Mouse (Mus musculus): ENCODE data around the gene Tulp3.
A peak's percentile ranks its signal among the peaks of the same experiment; 100 is the strongest.

The Tulp3 gene

GRCm38 (mm10) chr6:128296750-128297393 lies 58.8 kb downstream of the Tulp3 start:
- DNase-seq (ENCODE audit: low read depth, low spot score): no peak

DNA sequence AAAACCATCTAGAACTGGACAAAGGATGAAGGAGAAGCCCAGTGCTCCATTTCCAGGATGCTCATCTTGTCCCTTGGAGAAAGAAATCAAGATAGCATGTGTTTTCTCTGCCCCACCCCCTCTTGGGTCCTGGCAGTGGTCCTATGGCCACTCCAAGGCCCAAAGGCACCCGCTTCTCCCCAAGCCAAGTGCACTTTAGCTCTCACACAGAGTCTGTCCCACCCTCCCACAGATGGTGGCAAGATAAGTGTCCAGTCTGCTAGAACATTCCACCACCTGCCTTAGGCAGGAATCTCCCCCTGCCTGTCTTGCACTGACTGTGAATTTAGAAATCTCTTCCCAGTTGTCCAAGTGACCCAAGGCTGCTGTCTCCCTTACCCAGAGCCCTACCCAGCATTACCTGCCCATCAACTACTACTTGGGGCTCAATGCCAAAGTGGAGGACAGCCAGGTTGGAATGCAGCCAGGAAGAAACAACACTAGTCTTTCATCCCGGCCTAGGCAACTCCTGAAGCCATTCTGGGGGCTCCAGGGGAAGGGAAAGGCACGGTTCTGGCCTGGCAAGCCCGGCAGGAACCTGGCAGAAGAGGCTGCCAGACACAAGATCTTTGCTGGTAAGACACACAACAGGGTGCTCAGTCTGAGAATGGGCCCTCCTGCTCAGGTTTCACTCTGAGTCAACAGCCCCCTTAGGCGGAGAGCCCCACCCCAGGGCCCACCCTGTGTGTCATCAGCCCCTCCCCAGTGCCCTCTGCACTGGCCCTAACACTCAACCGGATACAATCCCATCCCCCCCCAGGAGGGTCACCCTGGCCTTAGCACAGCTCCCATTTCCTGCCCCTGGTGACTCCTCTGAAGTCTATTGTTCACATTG lies 59.5 kb downstream of the Tulp3 start:
- no peak for DNase-seq (ENCODE audit: low read depth, low spot score)

DNA sequence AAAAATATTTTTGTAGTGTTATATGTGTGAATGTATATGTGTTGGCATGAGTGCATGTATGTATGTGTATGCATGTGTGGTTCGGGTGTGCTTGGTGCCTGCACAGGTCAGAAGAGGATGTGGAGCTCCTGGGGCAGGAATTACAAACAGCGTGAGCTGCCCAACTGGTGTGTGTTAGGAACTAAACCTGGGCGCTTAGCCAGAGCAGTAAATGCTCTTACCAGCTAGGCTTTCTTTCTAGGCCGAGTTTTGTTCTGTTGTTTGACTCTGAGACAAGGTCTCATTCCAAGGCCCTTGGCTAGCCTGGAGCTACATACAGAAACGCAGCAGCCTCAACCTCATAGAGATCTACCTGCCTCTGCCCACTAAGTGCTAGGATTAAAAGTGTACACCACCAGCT lies 64.4 kb downstream of the Tulp3 start:
- no peak for DNase-seq (ENCODE audit: low read depth, low spot score)

DNA sequence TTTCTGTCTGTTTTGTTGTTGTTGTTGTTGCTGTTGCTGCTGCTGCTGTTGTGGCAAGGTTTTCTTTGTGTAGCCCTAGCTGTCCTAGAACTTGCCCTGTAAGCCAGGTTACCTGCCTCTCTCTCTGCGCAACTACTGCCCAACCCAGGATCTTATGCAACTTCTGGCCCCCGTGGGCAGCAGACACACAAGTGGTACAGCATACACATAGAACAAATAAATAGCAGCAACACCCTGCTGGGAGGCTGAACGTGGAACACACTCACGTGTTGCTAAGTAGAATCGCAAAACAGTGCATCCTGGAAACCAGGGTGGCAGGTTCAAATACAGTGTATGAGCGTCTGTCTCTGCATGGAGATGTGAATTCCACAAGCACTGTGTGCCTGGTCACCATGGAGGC lies 67.0 kb downstream of the Tulp3 start:
- no peak for DNase-seq (ENCODE audit: low read depth, low spot score)

DNA sequence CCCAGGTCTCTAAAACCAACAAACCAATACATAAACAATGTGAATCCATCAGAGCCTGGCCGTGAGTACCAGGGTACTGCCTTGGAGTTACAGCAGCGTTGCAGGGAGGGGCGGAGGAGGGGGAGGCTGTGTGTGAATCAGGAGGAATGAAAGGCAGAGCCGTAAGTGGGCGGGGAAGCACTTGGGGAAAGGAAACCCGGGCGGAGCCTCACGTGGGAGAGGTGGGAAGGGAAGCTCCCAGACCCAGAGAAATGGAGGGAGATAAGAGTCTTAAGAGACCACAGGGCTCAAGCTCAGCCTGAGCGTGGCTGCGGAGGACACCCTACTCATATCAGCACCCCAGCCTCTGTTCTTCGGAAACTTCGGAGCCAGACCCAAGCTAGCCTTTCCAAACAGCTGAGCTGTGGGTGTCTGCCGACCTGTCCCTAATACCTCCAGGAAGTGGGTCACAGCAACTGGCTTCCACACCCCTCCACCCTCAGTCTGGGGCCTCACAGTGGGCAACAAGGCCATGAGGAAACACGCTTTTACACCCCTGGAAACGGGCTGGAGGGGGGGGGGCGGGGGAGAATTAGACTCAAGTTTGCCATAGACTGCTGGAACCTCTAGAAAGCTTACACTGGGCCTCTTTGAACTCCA lies 69.7 kb downstream of the Tulp3 start:
- peak; percentile 65 for DNase-seq (ENCODE audit: low read depth, low spot score)

- peak; percentile 30 for DNase-seq (ENCODE audit: low read depth, low spot score)
Observed at GRCm38 (mm10) chr6:128282126-128282525, 73.5 kb downstream of the Tulp3 start.

DNA sequence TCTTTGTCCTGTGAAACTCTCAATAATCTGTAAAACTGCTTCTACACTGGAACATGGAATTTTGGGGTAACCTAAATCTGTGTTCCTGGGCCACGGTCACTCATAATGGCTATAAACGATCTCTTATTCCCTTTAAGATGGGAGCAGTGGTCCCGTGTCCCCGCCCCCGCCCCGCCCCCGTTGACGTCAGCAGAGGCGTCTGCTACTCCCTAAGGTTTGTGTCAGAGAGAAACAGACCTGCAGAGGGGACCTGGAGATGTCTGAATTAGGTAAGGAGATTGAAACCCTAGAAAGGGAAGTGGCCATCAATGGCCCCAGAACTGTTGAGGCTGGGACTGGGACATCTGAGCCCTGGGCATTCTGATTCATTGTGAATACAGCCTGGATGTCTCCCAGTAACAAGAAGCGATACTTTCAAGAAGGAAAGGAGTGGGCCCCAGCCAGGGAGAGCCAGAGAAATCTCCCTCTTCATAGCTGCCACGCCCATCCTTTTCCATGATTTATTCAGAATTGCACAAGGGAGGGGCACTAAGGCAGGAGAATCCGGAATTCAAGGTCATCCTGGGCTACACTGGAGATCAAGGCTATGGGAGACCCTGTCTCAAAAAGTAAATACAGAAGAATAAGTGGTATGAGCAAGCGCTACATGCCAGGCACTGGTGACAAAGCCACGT lies 75.0 kb downstream of the Tulp3 start:
- DNase-seq (ENCODE audit: low read depth, low spot score): no peak

GRCm38 (mm10) chr6:128279608-128280007 lies 76.0 kb downstream of the Tulp3 start:
- peak; percentile 70 for DNase-seq (ENCODE audit: low read depth, low spot score)

DNA sequence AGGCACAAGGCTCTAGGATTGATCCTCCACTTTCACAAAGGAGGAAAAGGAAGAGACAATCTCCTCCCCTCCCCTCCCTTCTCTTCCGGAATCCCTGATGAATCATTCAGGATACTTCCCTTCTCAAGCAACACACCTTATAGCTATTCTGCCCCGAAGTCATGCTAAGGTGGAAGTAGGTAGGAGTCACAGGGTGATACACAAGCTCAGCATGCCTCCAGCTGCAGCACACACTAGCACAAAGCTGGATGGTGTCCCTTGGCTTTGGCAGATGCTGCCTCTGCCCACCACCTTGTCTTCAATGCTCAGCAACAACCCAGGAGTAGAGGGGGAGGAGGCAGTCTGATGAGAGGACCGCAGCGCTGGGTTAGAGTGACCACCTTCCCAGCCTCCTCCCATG lies 76.6 kb downstream of the Tulp3 start:
- DNase-seq (ENCODE audit: low read depth, low spot score): no peak

GRCm38 (mm10) chr6:128277132-128278085 lies 78.2 kb downstream of the Tulp3 start:
- DNase-seq (ENCODE audit: low read depth, low spot score): no peak

- no peak for DNase-seq (ENCODE audit: low read depth, low spot score)
Observed at GRCm38 (mm10) chr6:128276349-128276748, 79.3 kb downstream of the Tulp3 start.

GRCm38 (mm10) chr6:128275506-128276064 lies 80.1 kb downstream of the Tulp3 start:
- DNase-seq (ENCODE audit: low read depth, low spot score): no peak

DNA sequence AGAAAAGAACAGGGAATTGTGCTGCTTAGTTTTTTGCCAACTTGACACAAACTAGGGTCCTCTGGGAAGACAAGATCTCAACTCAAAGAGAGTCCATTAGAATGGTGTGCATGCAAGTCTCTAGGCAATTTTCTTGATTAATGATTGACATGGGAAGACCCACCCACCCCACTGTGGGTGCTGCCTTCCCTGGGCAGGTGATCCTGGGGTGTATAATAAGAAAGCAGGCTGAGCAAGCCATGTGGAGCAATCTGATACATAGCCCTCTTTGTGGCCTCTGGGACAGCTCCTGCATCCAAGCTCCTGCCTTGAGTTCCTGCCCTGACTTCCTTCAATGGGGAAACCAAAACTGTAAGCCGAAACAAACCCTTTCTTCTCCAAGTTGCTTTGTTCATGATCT lies 82.1 kb downstream of the Tulp3 start:
- no peak for DNase-seq (ENCODE audit: low read depth, low spot score)

DNA sequence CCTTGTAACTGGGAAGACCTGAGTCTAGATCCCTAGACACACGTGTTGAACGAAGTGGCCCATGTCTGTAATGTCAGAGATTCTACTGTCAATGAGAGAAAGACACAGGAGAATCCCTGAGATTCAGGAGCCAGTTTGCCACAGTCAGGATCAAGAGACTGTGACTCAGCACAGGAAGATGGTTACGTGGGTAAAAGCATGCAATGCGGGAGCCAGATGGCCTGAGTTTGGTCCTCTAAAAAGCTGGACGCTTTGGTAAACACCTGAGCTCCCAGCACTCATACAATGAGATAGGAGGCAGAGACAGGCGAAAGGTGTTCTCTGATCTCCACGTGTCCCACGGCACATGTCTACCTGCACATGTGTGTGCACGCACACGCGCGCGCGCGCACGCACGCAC lies 82.9 kb downstream of the Tulp3 start:
- DNase-seq (ENCODE audit: low read depth, low spot score): no peak

Measured in mesoderm, embryonic 11.5 days (tissue).